Mouse (Mus musculus): ENCODE data around the gene Zfp141.

Gene Zfp141

GRCm38 (mm10) chr7:42505588-42505987 is at the start of gene Zfp141:
Gene Zfp141, minus strand, starts transcription at chr7:42505740.
- peak; percentile 91 for DNase-seq

GRCm38 (mm10) chr7:42551766-42552165 is 46.2 kb upstream of the Zfp141 start:
- DNase-seq: no peak

DNA sequence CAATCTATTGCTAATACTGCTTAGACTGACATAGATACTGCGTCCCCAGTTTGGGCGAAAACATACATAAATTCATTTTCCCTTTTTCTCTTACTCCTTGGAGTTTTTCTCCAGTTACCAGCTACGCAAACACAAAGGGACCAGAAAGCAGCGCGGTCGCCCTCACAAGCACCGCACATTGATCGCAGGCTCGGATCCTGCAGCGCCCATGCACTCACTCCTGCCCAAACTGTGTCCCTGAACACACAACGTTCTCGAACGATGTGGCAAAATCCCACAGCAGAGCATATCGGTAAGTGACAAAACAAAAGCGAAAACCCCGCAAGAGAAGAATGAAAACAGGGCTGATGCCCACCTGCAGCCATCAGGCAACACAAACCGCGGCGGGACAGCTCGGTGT is 354 bp downstream of the Zfp141 start:
- DNase-seq: no peak

DNA sequence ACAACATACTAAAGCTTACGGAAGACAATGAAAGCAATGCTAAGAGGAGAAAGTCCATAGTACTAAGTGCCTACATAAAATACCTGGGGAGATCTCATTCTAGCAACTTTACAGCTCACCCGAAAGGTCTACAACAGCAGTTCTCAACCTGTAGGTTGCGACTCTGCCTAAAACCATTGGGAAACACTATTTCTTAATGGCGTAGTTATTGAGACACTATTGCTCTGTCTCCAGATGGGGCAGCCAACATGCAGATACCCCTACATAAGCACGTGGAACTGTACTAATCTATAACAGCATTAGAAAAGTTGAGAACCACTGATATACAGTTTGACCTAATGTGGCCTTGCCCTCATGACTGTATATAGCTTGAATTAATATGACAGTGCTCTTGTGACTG is 7.3 kb downstream of the Zfp141 start:
- no peak for DNase-seq

- DNase-seq: no peak
Measured at GRCm38 (mm10) chr7:42497356-42497755, 8.2 kb downstream of the Zfp141 start.

GRCm38 (mm10) chr7:42496202-42496601 is 9.3 kb downstream of the Zfp141 start:
- DNase-seq: no peak

DNA sequence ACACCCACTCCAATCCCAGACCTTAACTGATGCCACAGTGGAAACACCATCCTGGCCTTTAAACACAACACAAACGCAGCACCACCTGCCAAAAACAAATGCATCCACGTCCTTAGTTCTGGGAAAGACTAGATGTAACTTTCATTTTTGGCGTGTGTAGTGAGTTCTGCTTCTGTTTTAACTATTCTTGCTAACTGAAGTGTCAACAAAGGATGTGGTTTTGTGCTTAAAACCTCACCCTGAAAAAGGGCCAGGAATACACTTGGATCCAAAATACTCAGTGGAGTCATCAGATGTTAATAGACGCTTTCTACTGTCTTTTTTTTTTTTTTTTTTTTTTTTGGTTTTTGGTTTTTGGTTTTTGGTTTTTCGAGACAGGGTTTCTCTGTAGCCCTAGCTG is 14.7 kb downstream of the Zfp141 start:
- DNase-seq: no peak

DNA sequence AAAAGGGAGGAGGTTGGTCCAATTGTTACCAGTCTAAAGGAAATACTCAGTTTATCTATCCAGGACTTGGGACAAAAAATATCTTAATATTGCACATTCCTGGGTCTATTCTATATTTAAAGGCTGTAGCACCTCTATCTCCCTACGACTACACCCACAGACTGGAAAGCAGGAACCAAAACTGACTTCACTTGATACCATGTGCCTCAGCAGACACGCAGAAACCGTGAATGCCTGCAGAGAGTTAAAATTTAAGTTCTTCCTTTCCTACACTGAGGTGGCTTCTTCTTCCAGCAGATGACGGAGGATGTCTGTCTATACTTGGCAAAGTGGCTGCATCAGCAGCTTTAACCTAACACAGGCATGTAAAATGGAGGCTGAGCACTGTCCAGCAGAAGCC is 15.2 kb downstream of the Zfp141 start:
- DNase-seq: no peak

DNA sequence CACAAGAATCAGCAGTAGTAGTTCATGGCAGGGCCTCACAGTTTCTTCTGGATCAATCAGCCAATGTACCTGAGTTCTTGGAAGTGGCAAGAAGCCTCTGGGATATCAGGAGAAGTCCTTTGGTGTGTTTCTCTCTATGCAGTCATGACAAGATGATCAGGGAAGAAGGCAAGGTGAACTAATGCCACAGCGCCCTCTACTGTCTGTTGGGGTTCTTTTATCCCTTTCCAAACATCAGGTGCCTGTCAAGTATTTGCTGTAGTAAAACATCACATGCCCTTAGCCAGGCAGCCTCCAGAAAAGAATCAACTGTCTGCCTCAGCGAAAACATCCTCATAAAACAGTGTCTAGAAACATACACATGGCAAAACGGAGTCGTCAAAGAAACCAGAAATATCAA is 50.9 kb downstream of the Zfp141 start:
- no peak for DNase-seq

DNA sequence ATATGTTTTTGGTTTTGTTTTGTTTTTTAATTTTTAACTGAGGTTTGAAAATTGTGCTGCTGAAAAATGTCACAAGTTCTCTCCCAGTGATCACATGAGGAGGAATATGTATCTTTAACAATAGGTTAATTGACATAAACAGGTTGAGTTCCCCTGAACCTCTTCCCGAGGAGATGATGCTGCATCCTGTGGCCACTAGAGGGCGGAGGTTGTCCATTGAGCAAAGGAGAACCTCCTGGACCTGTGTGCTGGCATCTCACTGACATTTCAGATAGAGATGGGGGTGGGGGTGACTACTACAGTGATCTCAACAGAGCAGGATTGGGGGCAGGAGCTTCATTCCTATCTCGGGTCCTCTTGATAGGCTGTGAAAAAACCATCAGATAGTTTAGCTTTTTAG is 54.9 kb downstream of the Zfp141 start:
- DNase-seq: no peak

DNA sequence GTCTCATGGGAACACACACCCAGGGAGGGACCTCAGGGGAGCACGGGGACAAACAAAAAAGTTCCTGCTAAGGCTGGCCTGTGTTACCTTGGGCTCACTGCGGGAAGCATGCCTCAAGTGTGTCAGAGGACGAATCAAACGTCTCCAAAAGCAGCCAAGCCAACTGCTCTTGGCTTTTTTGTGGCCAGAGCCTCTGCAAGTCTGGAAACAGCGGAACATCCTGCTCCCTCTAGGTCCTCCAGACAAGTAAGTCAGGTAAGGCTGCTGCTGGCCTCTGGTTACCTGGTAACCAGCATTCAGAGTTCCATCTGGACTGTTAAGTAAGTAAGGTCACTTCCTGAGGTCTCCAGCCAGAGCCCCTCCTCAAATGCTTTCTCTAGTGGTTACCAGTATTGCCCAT is 57.7 kb downstream of the Zfp141 start, which contains the start of gene 4933421I07Rik:
Gene 4933421I07Rik (minus strand): TSS at position 271 of the 400 bp plus-strand sequence.
- no peak for DNase-seq

DNA sequence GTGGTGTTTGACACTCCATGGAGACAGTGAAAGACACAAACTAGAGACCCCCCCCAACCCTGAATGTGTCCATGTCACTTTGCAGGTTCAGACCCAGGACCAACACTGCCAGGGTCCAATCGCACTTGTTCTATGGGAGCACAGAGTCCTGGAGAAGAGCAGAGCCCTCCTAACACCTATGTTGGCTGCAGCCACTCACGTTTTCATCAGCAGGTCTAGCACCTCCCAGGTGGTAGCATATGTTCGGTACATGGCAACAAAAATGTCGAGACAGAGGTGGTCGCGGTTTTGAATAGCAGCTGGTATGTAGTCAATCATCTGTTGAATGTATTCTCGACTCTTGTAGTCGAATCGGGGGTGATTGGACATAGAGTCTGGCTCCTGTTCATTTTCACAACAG is 58.2 kb downstream of the Zfp141 start:
- no peak for DNase-seq
